Mouse (Mus musculus) spleen, adult 2 months (tissue): ENCODE measurements at regions not wholly inside any gene's neighbourhood (a gene's known extent, or its start where the extent isn't known, plus 50 kb on each side); places are given as distances from the start of the nearest gene placed in this dataset.

ENCODE experiments used
- CTCF ChIP-seq: fragments of 200-500 bp; IDR thresholded peaks from 2 replicates; pipeline ENCODE4 v1.5.1; 2011; ENCODE audit warnings: mild to moderate bottlenecking, inconsistent platforms; ENCODE audit not compliant: insufficient read depth, insufficient read length, insufficient replicate concordance; ENCODE audit errors: extremely low read depth
- POLR2A ChIP-seq: fragments of 200-500 bp; IDR thresholded peaks from 2 replicates; pipeline ENCODE4 v1.6.1; 2011; ENCODE audit warnings: low read depth, low read length, inconsistent platforms

DNA sequence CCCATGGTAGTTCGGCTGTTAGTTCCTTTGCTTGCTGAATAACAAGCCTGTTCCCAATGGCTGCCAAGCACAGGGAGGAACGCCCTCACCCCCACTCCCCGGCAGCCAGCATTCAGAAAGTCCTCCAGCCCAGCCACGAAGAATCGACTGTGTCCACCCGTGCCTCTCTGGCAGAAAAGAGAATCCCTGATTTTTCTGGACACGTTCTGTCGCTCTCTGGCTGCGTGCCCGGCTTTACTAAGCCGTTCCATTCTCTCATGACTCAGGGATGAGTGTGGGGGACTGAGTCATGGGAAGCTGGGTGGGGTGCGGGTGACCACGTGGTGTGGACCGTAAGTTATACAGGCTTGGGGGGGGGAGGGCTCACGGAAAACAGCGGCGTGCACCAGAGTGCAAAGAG lies 502.8 kb upstream of the Tbx3 start:
- TF ChIP-seq CTCF (no peak), POLR2A (no peak)
